Mouse (Mus musculus) embryonic fibroblast, embryonic 13.5 days (primary cell): ENCODE data around the gene Dhx37. TPM values are rescaled to one million over a fixed set of nuclear protein-coding genes. Genes with fewer than 3 reads are reported as not detected.
A peak's percentile ranks its signal among the peaks of the same experiment; 100 is the strongest.

ENCODE experiments used
- H3K27ac ChIP-seq: 2 replicates; pipeline ENCODE4 v1.5.1; 2012; ENCODE audit warnings: low read length, control low read depth, inconsistent platforms; ENCODE audit not compliant: insufficient read depth
- H3K4me1 ChIP-seq: 2 replicates; pipeline ENCODE4 v1.6.1; 2011; ENCODE audit warnings: low read length; ENCODE audit not compliant: control insufficient read depth, insufficient read depth
- H3K4me3 ChIP-seq: 2 replicates; pipeline ENCODE4 v1.5.1; 2011; ENCODE audit warnings: mild to moderate bottlenecking, control low read depth, low read length; ENCODE audit not compliant: insufficient read depth
- CTCF ChIP-seq: IDR thresholded peaks from 2 replicates; pipeline ENCODE4 v1.5.1; 2011; ENCODE audit warnings: mild to moderate bottlenecking, control low read depth, low read length, moderate library complexity, borderline replicate concordance; ENCODE audit not compliant: insufficient read depth
- POLR2A ChIP-seq: IDR thresholded peaks from 2 replicates; pipeline ENCODE4 v1.6.1; 2011; ENCODE audit warnings: low read depth, mild to moderate bottlenecking, control low read depth, low read length, moderate library complexity
- polyA plus RNA-seq: library from polyadenylated mRNA; stranded (reverse); fragments of >200 nt; gene quantifications from 2 replicates; pipeline ENCODE4 v1.2.4, GENCODE M21; 2011; ENCODE audit warnings: low read depth; ENCODE audit not compliant: missing spikeins, insufficient read length

Gene Dhx37
- polyA plus RNA-seq, 1 experiment, result 18.6 TPM

DNA sequence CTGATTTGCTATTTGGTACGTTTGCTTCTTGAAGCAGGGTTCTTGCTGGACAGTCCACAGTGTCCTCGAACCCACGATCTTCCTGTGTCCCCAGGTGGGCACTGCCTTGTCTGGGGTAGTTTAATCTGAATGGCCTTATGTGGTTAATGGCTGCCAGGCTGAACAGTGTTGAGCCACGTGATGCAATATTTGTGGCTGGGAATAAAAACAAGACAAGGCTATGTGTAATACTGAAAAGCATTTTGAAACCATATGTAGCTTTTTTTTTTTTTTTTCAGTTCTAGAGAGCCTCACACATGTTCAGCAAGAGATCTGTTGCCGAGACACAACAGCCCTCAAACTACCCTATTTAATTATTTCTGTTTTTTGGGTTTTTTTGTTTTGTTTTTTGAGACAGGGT, 65.8 kb downstream of the Dhx37 start:
- Histone ChIP-seq H3K4me3 (no peak overlapping the region), H3K4me1 (no peaks in the 10 kb centered on the region), H3K27ac (peak overlapping the region; percentile 94)
- TF ChIP-seq POLR2A (no peak), CTCF (no peak)

GRCm38 (mm10) chr5:125364851-125365429, 69.0 kb downstream of the Dhx37 start:
- Histone ChIP-seq H3K27ac (no peak overlapping the region), H3K4me3 (no peak overlapping the region), H3K4me1 (no peaks in the 10 kb centered on the region)
- no peak for TF ChIP-seq POLR2A
- TF ChIP-seq CTCF, result no peak

GRCm38 (mm10) chr5:125363894-125364293, 70.0 kb downstream of the Dhx37 start:
- no peaks in the 10 kb centered on the region for H3K4me1 ChIP-seq
- TF ChIP-seq POLR2A (no peak), CTCF (no peak)
- no peak overlapping the region for H3K27ac ChIP-seq
- H3K4me3 ChIP-seq, result no peak overlapping the region

Other genes starting within 250 kb of the Dhx37 start
- 46.8 and 47.8 TPM in 2 replicates for gene Scarb1, start 93.0 kb downstream of the Dhx37 start, polyA plus RNA-seq
- gene Gm10382, start 44.8 kb downstream of the Dhx37 start, polyA plus RNA-seq, result not detected in 2 replicates
- gene Ubc, start 43.9 kb downstream of the Dhx37 start, polyA plus RNA-seq, result 543 and 665 TPM in 2 replicates
- 30.2 and 37.5 TPM in 2 replicates for gene Bri3bp, start 7.4 kb upstream of the Dhx37 start, polyA plus RNA-seq
- gene Aacs, start 41.7 kb upstream of the Dhx37 start, polyA plus RNA-seq, result 40.7 and 44.4 TPM in 2 replicates
- gene Tmem132b, start 97.7 kb upstream of the Dhx37 start, polyA plus RNA-seq, result 0.07 TPM in 1 of 2 replicates, not detected in the other